Mouse (Mus musculus) liver, postnatal 0 days (tissue): Measurements from ENCODE around the gene Slc25a34. TPM values are rescaled to one million over a fixed set of nuclear protein-coding genes. Genes with fewer than 3 reads are reported as not detected.
A peak's percentile ranks its signal among the peaks of the same experiment; 100 is the strongest.

Experiments
- ATAC-seq: fragments of 200-750 bp; cut with Nextera tagmentation; 2 replicates; pipeline ENCODE4 v1.8.0; 2017; ENCODE audit warnings: mild to moderate bottlenecking, moderate library complexity
- DNase-seq: peaks from one replicate; pipeline ENCODE4 v3.0.0-alpha.2; 2016
- H3K27ac ChIP-seq: fragments of 300-500 bp; sonication (generic); 2 replicates; pipeline ENCODE4 v1.5.1; 2014; ENCODE audit warnings: antibody characterized with exemption, moderate library complexity, mild to moderate bottlenecking, low read depth
- H3K27me3 ChIP-seq: fragments of 300-500 bp; sonication (generic); 2 replicates; pipeline ENCODE4 v1.6.1; 2014; ENCODE audit warnings: low read length, control low read depth, mixed read lengths; ENCODE audit not compliant: insufficient read depth
- H3K36me3 ChIP-seq: fragments of 300-500 bp; sonication (generic); replicated peaks from 2 replicates; pipeline ENCODE4 v1.6.1; 2014; ENCODE audit warnings: mild to moderate bottlenecking, control low read depth, low read length, moderate library complexity, mixed read lengths; ENCODE audit not compliant: insufficient read depth
- H3K4me1 ChIP-seq: fragments of 300-500 bp; sonication (generic); 2 replicates; pipeline ENCODE4 v1.6.1; 2014; ENCODE audit warnings: antibody characterized with exemption, mild to moderate bottlenecking, control low read depth; ENCODE audit not compliant: insufficient read depth
- H3K4me2 ChIP-seq: fragments of 300-500 bp; sonication (generic); 2 replicates; pipeline ENCODE4 v1.6.1; 2014; ENCODE audit warnings: low read depth, mild to moderate bottlenecking, low read length, moderate library complexity, mixed read lengths
- H3K4me3 ChIP-seq: fragments of 300-500 bp; sonication (generic); 2 replicates; pipeline ENCODE4 v1.5.1; 2014; ENCODE audit warnings: low read depth, low read length
- H3K9ac ChIP-seq: fragments of 300-500 bp; sonication (generic); replicated peaks from 2 replicates; pipeline ENCODE4 v1.6.1; 2014; ENCODE audit warnings: mild to moderate bottlenecking, moderate library complexity
- H3K9me3 ChIP-seq: fragments of 300-500 bp; sonication (generic); 2 replicates; pipeline ENCODE4 v1.6.1; 2016; ENCODE audit warnings: mild to moderate bottlenecking, control low read depth, low read length, mixed read lengths
- CTCF ChIP-seq: sonication (generic); IDR thresholded peaks from 2 replicates; pipeline ENCODE4 v1.5.1; 2016; ENCODE audit warnings: antibody characterized with exemption, low read depth
- EP300 ChIP-seq: IDR thresholded peaks from 2 replicates; pipeline ENCODE4 v1.6.1; 2016; ENCODE audit warnings: antibody characterized with exemption, low read depth, mild to moderate bottlenecking
- WGBS: fragments of 180-500 bp; shearing (Covaris S2); extraction: QIAGEN DNeasy Blood & Tissue Kit; methylation state at CpG from one replicate; pipeline ENCODE4 v1.1.7; 2014; ENCODE audit not compliant: insufficient replicate concordance; 5-methylcytosine and 5-hydroxymethylcytosine counted together
- polyA plus RNA-seq: library from polyadenylated mRNA; unstranded; fragments of >200 nt; fragmentation: Nextera tagmentation; extraction: Ambion mirVana; gene quantifications from 2 replicates; pipeline ENCODE4 v1.2.1, GENCODE M21; 2015

Slc25a34 gene
- polyA plus RNA-seq, 1 experiment from 2014 or later: 0.40 TPM

- DNase-seq (peak; percentile 47), ATAC-seq (peak; percentile 46)
- TF ChIP-seq EP300 (no peak), CTCF (no peak)
- peak overlapping the region; percentile 81 for H3K27ac ChIP-seq
- WGBS: 4% methylated on average over 44 of the region's 47 CpGs
- H3K4me3 ChIP-seq: peak overlapping the region; percentile 85
- peaks cover 13% of the 10 kb centered on the region for H3K4me1 ChIP-seq
- no peaks in the 10 kb centered on the region for H3K9me3 ChIP-seq
- peak overlapping the region; percentile 90 for H3K4me2 ChIP-seq
- peak overlapping the region; percentile 90 for H3K9ac ChIP-seq
- no peaks in the 10 kb centered on the region for H3K27me3 ChIP-seq
- no peaks in the 10 kb centered on the region for H3K36me3 ChIP-seq
Measured at GRCm38 (mm10) chr4:141663122-141663931, 39.7 kb upstream of the Slc25a34 start.

DNA sequence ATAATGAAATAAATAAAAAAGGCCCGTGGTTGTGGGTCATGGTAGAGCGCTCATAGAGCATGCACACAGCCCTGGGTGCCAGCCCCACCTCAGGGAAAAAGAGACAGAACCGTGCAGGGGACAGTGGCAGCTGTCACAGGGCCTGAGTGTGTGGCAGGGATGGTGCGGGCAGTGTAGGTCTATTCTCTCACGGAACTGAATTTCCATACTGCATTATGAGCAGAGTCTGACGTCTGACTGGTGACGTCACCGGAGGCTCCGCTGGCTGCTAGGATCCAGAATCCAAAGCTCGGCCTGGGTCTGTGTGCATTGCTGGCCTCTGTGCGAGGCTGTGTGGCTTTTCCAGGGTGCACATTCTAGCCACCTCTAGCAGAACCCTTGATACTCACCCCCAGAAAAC lies 37.3 kb upstream of the Slc25a34 start:
- no peak for ATAC-seq

GRCm38 (mm10) chr4:141659739-141660138 lies 36.1 kb upstream of the Slc25a34 start:
- no peak overlapping the region for H3K4me2 ChIP-seq
- 74% methylated on average over 4 of the region's 4 CpGs for WGBS

More for the DNA sequence above, 37.3 kb upstream of the Slc25a34 start:
- Histone ChIP-seq H3K36me3 (no peaks in the 10 kb centered on the region), H3K27me3 (no peaks in the 10 kb centered on the region), H3K9ac (no peak overlapping the region), H3K4me3 (no peak overlapping the region), H3K4me2 (no peak overlapping the region), H3K4me1 (peaks cover 25% of the 10 kb centered on the region), H3K27ac (no peak overlapping the region), H3K9me3 (no peaks in the 10 kb centered on the region)
- 85% methylated on average over 11 of the region's 11 CpGs for WGBS
- TF ChIP-seq CTCF (no peak), EP300 (no peak)
- no peak for DNase-seq

DNA sequence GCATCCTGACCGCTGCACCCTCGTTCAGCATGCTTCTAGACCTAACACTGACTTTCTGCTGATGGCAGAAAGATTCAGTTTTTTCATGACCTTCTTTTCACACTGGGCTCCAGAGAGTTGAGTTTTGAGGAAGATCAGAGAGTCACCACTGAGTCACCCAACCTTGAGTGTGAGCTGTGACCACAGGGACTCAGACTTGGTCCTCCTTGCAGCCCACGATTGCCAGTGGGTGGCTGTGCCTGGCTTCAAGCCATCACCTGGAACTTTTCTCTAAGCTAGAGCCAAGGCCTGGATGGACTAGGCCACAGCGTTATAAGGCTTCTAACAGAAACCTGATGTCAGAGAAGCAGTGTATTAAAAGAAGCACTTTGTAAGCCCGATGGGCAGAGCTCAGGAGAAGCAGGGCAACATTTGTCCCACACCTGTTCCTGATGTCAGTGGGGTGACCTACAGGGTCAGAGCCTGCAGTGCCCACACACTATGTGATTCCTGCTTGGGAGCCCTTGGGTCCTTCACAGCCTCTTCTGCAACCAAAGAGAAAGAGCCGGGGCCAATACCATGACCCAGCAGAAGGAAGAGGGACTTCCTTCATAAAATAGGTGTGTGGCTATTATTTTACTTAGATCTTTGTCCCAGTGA lies 35.3 kb upstream of the Slc25a34 start:
- H3K4me3 ChIP-seq: no peak overlapping the region

More at GRCm38 (mm10) chr4:141659739-141660138, 36.1 kb upstream of the Slc25a34 start:
- Histone ChIP-seq H3K9ac (no peak overlapping the region), H3K9me3 (no peaks in the 10 kb centered on the region), H3K36me3 (no peaks in the 10 kb centered on the region), H3K4me3 (no peak overlapping the region), H3K4me1 (peaks cover 27% of the 10 kb centered on the region), H3K27me3 (no peaks in the 10 kb centered on the region), H3K27ac (no peak overlapping the region)
- DNase-seq: no peak
- TF ChIP-seq CTCF (peak; percentile 39), EP300 (no peak)
- no peak for ATAC-seq

DNA sequence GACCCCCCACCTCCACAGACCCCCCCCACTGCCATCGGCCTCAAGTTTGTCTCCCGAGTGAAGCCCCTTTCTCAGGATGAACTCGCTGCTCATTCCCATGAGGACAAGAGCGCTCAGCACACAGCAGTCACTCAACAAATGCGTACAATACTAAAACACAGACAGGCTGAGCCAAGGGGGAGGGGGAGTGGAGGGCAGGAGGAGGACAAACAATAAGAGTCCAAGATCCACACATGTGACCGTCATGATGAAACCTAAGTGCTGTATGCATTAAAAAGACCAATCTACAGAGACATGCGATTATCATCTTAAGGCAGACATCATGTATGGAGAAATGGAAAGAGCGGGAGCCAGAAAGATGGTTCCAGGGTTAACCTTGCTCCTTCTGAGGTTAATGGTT lies 33.3 kb upstream of the Slc25a34 start:
- Histone ChIP-seq H3K9ac (no peak overlapping the region), H3K4me1 (peaks cover 19% of the 10 kb centered on the region), H3K36me3 (no peaks in the 10 kb centered on the region), H3K27ac (0 out of 2 replicates have a peak overlapping the region, but pooled peaks have one; percentile 30), H3K27me3 (no peaks in the 10 kb centered on the region), H3K9me3 (no peaks in the 10 kb centered on the region), H3K4me3 (no peak overlapping the region), H3K4me2 (no peak overlapping the region)
- TF ChIP-seq CTCF (no peak), EP300 (no peak)
- peak; percentile 45 for DNase-seq
- 69% methylated on average over 8 of the region's 8 CpGs for WGBS
- peak; percentile 77 for ATAC-seq

More for the DNA sequence above, 35.3 kb upstream of the Slc25a34 start:
- no peak overlapping the region for H3K4me2 ChIP-seq
- H3K9me3 ChIP-seq: no peaks in the 10 kb centered on the region
- TF ChIP-seq CTCF: no peak
- TF ChIP-seq EP300: no peak
- peaks cover 20% of the 10 kb centered on the region for H3K4me1 ChIP-seq
- no peak overlapping the region for H3K9ac ChIP-seq
- H3K36me3 ChIP-seq: no peaks in the 10 kb centered on the region
- no peaks in the 10 kb centered on the region for H3K27me3 ChIP-seq
- 87% methylated on average over 6 of the region's 6 CpGs for WGBS
- DNase-seq (no peak), ATAC-seq (no peak)
- H3K27ac ChIP-seq: no peak overlapping the region

- Histone ChIP-seq H3K27ac (peak overlapping the region; percentile 62), H3K4me1 (peaks cover 19% of the 10 kb centered on the region), H3K4me3 (no peak overlapping the region), H3K9ac (no peak overlapping the region), H3K4me2 (no peak overlapping the region), H3K36me3 (no peaks in the 10 kb centered on the region), H3K27me3 (no peaks in the 10 kb centered on the region), H3K9me3 (no peaks in the 10 kb centered on the region)
- ATAC-seq: peak; percentile 29
- 45% methylated on average over 12 of the region's 12 CpGs for WGBS
- DNase-seq: no peak
- TF ChIP-seq CTCF (no peak), EP300 (no peak)
Measured at GRCm38 (mm10) chr4:141655908-141656608, 32.4 kb upstream of the Slc25a34 start.
